In the genomic region with DNA sequence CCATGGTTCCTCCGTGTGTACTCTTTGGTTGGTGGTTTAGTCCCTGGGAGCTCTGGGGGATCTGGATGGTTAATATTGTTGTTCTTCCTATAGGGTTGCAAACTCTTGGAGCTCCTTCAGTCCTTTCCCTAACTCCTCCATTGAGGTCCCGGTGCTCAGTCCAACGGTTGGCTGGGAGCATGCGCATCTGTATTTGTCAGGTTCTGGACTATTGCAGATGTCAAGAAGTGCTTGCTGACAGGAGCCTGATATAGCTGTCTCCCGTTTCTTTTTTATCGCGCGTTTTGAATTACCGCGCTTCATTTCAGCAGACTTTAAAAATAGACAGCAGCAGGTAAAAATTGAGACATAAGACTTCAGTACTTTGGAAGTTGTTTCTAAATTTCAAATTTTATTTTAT, we compare ENCODE assay signal across 29 mouse cellular contexts.
DNase-seq lines count a peak whose midpoint lies in the region; ATAC-seq and TF ChIP-seq lines count a peak whose summit lies in the region.
"Had no signal": no experiment of that assay in that cellular context is flagged by ENCODE, and none has a peak within 500 bp of the region (broad histone marks: within the 10 kb centered on the region; RNA-seq: fewer than 3 reads in every experiment).

No protein-coding gene starts in this region.

- no peak for DNase-seq in testis, postnatal 10 days (ENCODE audit: low spot score)
- peak; percentile 83 to 85 for DNase-seq in heart, postnatal 10 days
- no peak for DNase-seq in gastrocnemius, adult 18-20 months (ENCODE audit: low spot score)
- no peak for DNase-seq in spleen, adult 18-20 months
- no peak for DNase-seq in cerebellum, adult 11 months
- no peak for DNase-seq in adrenal gland, adult 8-10 months
- DNase-seq: adrenal gland, adult 2 months; cerebellum, adult 8-10 months; cerebellum, postnatal 25 days; gastrocnemius, postnatal 25 days; kidney, adult 11 months; kidney, postnatal 36 days; right cerebral cortex, postnatal 25 days; thymus, adult 2 months; thymus, postnatal 36 days had no signal

- H3K27ac ChIP-seq in testis, adult 2 months (ENCODE audit: control insufficient read depth, insufficient read depth, low read depth, low read length), result no peak overlapping the region
- peak overlapping the region; percentile 85 for H3K27ac ChIP-seq in heart, embryonic 13.5 days (replicated peaks)
- H3K27ac ChIP-seq: embryonic facial prominence, embryonic 10.5 days; embryonic facial prominence, embryonic 15.5 days; forebrain, embryonic 13.5 days; hindbrain, embryonic 15.5 days; layer of hippocampus, adult 2 months; left cerebral cortex, adult 2 months; limb, embryonic 12.5 days; macrophage; midbrain, embryonic 13.5 days had no signal

- 29% methylated on average over 10 of the region's 10 CpGs for WGBS in heart, embryonic 13.5 days

- no peaks in the 10 kb centered on the region; the same call in 1 of the 2 replicates for H3K4me1 ChIP-seq in testis, adult 2 months (ENCODE audit: control insufficient read depth, insufficient read depth, low read length)
- peaks cover 27% of the 10 kb centered on the region for H3K4me1 ChIP-seq in heart, embryonic 13.5 days
- H3K4me1 ChIP-seq: embryonic facial prominence, embryonic 10.5 days; embryonic facial prominence, embryonic 15.5 days; forebrain, embryonic 13.5 days; hindbrain, embryonic 15.5 days; limb, embryonic 12.5 days; midbrain, embryonic 13.5 days had no signal

- H3K36me3 ChIP-seq in testis, adult 2 months (ENCODE audit: control insufficient read depth, insufficient read depth, low read length), result no peaks in the 10 kb centered on the region
- no peaks in the 10 kb centered on the region for H3K36me3 ChIP-seq in heart, embryonic 13.5 days
- H3K36me3 ChIP-seq: embryonic facial prominence, embryonic 10.5 days; embryonic facial prominence, embryonic 15.5 days; hindbrain, embryonic 15.5 days; limb, embryonic 12.5 days; midbrain, embryonic 13.5 days had no signal

- no peaks in the 10 kb centered on the region for H3K27me3 ChIP-seq in testis, adult 2 months (ENCODE audit: control insufficient read depth, insufficient read depth, low read length)
- H3K27me3 ChIP-seq in heart, embryonic 13.5 days (replicated peaks), result peaks cover 20% of the 10 kb centered on the region
- H3K27me3 ChIP-seq: CH12.LX; embryonic facial prominence, embryonic 15.5 days; forebrain, embryonic 13.5 days; hindbrain, embryonic 15.5 days; limb, embryonic 12.5 days had no signal

- H3K4me2 ChIP-seq in heart, embryonic 13.5 days, result peak overlapping the region; percentile 62
- H3K4me2 ChIP-seq: embryonic facial prominence, embryonic 15.5 days; forebrain, embryonic 13.5 days; hindbrain, embryonic 15.5 days; limb, embryonic 12.5 days; midbrain, embryonic 13.5 days had no signal

- peak; percentile 65; the same call in 1 of the 2 replicates for ATAC-seq in heart, embryonic 13.5 days (ENCODE audit: extremely low read depth, insufficient number of reproducible peaks, low FRiP score, low TSS enrichment)
- ATAC-seq: activated CD4-positive, CD25-positive, alpha-beta regulatory T cell, adult 4 months; forebrain, embryonic 13.5 days; inflammation-experienced regulatory T-cells, adult 6 months; midbrain, embryonic 13.5 days had no signal

- no peak for TF ChIP-seq CTCF in testis, adult 2 months (IDR thresholded peaks at IDR 0.05; ENCODE audit: control insufficient read depth, insufficient read depth, insufficient replicate concordance, low read depth, low read length)

- no peaks in the 10 kb centered on the region for H3K9me3 ChIP-seq in heart, embryonic 13.5 days
- H3K9me3 ChIP-seq: embryonic facial prominence, embryonic 10.5 days; embryonic facial prominence, embryonic 15.5 days; forebrain, embryonic 13.5 days; hindbrain, embryonic 15.5 days; limb, embryonic 12.5 days; midbrain, embryonic 13.5 days had no signal

- TF ChIP-seq POLR2A in testis, adult 2 months (IDR thresholded peaks at IDR 0.05; ENCODE audit: control insufficient read depth, low read depth, low read length), result no peak

- no peak overlapping the region for H3K9ac ChIP-seq in heart, embryonic 13.5 days
- H3K9ac ChIP-seq: embryonic facial prominence, embryonic 15.5 days; forebrain, embryonic 13.5 days; hindbrain, embryonic 15.5 days; limb, embryonic 12.5 days; midbrain, embryonic 13.5 days had no signal

- peak overlapping the region; percentile 58 for H3K4me3 ChIP-seq in testis, adult 2 months (ENCODE audit: control insufficient read depth, low read depth, low read length)
- H3K4me3 ChIP-seq in heart, embryonic 13.5 days, result peak overlapping the region; percentile 26; the same call in 1 of the 2 replicates
- H3K4me3 ChIP-seq: embryonic facial prominence, embryonic 10.5 days; embryonic facial prominence, embryonic 15.5 days; forebrain, embryonic 13.5 days; hindbrain, embryonic 15.5 days; layer of hippocampus, adult 2 months; left cerebral cortex, adult 2 months; limb, embryonic 12.5 days; midbrain, embryonic 13.5 days had no signal

- intact Hi-C loops in heart, postnatal 10 days (cut with DNase I), result loop anchor here (5.0 kb wide), 1 partner anchor 214 kb away; no protein-coding TSS in a partner anchor

Comparison
In these comparisons a context has a peak if more than half of its experiments do, and no peak if none do; other contexts are left out.
1. DNase-seq: peak in heart, postnatal 10 days (2 of 2); none in testis, postnatal 10 days (single experiment), gastrocnemius, adult 18-20 months (single experiment), spleen, adult 18-20 months (0 of 2), cerebellum, adult 11 months (single experiment) and adrenal gland, adult 8-10 months (single experiment).